Comparison of ENCODE assay signal across 13 mouse cellular contexts in the genomic region with DNA sequence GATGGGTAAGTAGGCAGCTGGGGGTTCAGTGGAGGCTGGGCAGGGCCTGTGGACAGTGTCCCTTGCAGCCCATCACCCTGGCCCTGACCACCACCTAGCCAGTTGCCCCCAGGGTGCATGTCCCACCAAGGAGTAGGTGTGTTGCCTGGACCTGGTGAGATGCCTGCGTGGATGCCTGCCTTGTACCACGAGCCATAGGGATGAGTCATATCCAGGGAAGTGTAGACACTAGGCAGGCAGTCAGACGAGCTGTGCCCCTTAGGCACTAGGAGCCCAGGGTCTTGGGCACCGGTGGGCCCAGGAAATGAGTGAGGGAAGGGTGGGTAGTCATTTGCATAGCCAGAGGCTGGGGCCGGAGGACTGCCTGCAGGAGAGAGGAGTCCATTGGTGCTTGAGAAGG. TPM values are rescaled to one million over a fixed set of nuclear protein-coding genes. Genes with fewer than 3 reads are reported as not detected.
DNase-seq lines count a peak whose midpoint lies in the region; ATAC-seq and TF ChIP-seq lines count a peak whose summit lies in the region.
"Had no signal": no experiment of that assay in that cellular context is flagged by ENCODE, and none has a peak within 500 bp of the region (broad histone marks: within the 10 kb centered on the region; RNA-seq: fewer than 3 reads in every experiment).

No protein-coding gene starts in this region.

- WGBS in hindbrain, embryonic 15.5 days, result 19% methylated on average over 5 of the region's 5 CpGs
- 21% methylated on average over 5 of the region's 5 CpGs for WGBS in hindbrain, embryonic 13.5 days
- WGBS in limb, embryonic 12.5 days, result 25% methylated on average over 5 of the region's 5 CpGs

- no peak for TF ChIP-seq CTCF in ES-Bruce4 (IDR thresholded peaks at IDR 0.05; ENCODE audit: low read depth, low read length)

- H3K27me3 ChIP-seq in hindbrain, embryonic 15.5 days, result peaks cover 35% of the 10 kb centered on the region
- peaks cover 76% of the 10 kb centered on the region for H3K27me3 ChIP-seq in hindbrain, embryonic 13.5 days
- no peaks in the 10 kb centered on the region for H3K27me3 ChIP-seq in ES-Bruce4 (ENCODE audit: control insufficient read depth, insufficient read depth, low read length, poor library complexity, severe bottlenecking)
- peaks cover 21% of the 10 kb centered on the region for H3K27me3 ChIP-seq in limb, embryonic 12.5 days

- H3K9ac ChIP-seq in hindbrain, embryonic 15.5 days, result no peak overlapping the region
- H3K9ac ChIP-seq in hindbrain, embryonic 13.5 days, result no peak overlapping the region; the same call in 1 of the 2 replicates
- peak overlapping the region; percentile 4; the same call in 1 of the 2 replicates for H3K9ac ChIP-seq in ES-Bruce4 (ENCODE audit: low read depth, poor library complexity, severe bottlenecking)
- H3K9ac ChIP-seq in limb, embryonic 12.5 days (replicated peaks), result no peak overlapping the region
- H3K9ac ChIP-seq: liver, embryonic 13.5 days had no signal

- 0 out of 2 replicates have a peak, but pooled peaks have one; percentile 24 for ATAC-seq in hindbrain, embryonic 15.5 days (ENCODE audit: low FRiP score, low read depth)
- ATAC-seq in hindbrain, embryonic 13.5 days (ENCODE audit: low FRiP score), result no peak
- no peak for ATAC-seq in limb, embryonic 12.5 days (ENCODE audit: insufficient number of reproducible peaks, insufficient read depth, low FRiP score, low TSS enrichment, low read depth)
- ATAC-seq: intestine, postnatal 0 days had no signal

- TF ChIP-seq POLR2A in ES-Bruce4 (IDR thresholded peaks at IDR 0.05; ENCODE audit: insufficient read depth, low read length), result no peak

- no peak overlapping the region for H3K4me3 ChIP-seq in hindbrain, embryonic 15.5 days
- no peak overlapping the region for H3K4me3 ChIP-seq in hindbrain, embryonic 13.5 days
- peak overlapping the region; percentile 55 for H3K4me3 ChIP-seq in ES-Bruce4 (ENCODE audit: low read depth, low read length)
- no peak overlapping the region for H3K4me3 ChIP-seq in limb, embryonic 12.5 days (replicated peaks)

- H3K36me3 ChIP-seq in hindbrain, embryonic 15.5 days, result no peaks in the 10 kb centered on the region
- H3K36me3 ChIP-seq in hindbrain, embryonic 13.5 days, result no peaks in the 10 kb centered on the region
- H3K36me3 ChIP-seq in ES-Bruce4 (ENCODE audit: control insufficient read depth, insufficient read depth, low read length, poor library complexity, severe bottlenecking), result no peaks in the 10 kb centered on the region
- H3K36me3 ChIP-seq in limb, embryonic 12.5 days, result no peaks in the 10 kb centered on the region
- H3K36me3 ChIP-seq: G1E; liver, embryonic 13.5 days had no signal

- H3K4me2 ChIP-seq in hindbrain, embryonic 15.5 days, result no peak overlapping the region
- H3K4me2 ChIP-seq in hindbrain, embryonic 13.5 days, result no peak overlapping the region
- peak overlapping the region; percentile 52 for H3K4me2 ChIP-seq in limb, embryonic 12.5 days

- no peak overlapping the region for H3K27ac ChIP-seq in hindbrain, embryonic 15.5 days (replicated peaks)
- H3K27ac ChIP-seq in hindbrain, embryonic 13.5 days, result no peak overlapping the region
- H3K27ac ChIP-seq in ES-Bruce4 (ENCODE audit: insufficient read depth, low read length), result no peak overlapping the region
- no peak overlapping the region for H3K27ac ChIP-seq in limb, embryonic 12.5 days
- H3K27ac ChIP-seq: liver, embryonic 13.5 days had no signal

- H3K4me1 ChIP-seq in hindbrain, embryonic 15.5 days (replicated peaks), result peaks cover 26% of the 10 kb centered on the region
- peaks cover 39% of the 10 kb centered on the region for H3K4me1 ChIP-seq in hindbrain, embryonic 13.5 days (replicated peaks)
- H3K4me1 ChIP-seq in ES-Bruce4 (ENCODE audit: control insufficient read depth, insufficient read depth, low read length), result no peaks in the 10 kb centered on the region
- H3K4me1 ChIP-seq in limb, embryonic 12.5 days (replicated peaks), result peaks cover 55% of the 10 kb centered on the region

- no peaks in the 10 kb centered on the region for H3K9me3 ChIP-seq in hindbrain, embryonic 15.5 days
- no peaks in the 10 kb centered on the region for H3K9me3 ChIP-seq in hindbrain, embryonic 13.5 days
- no peaks in the 10 kb centered on the region for H3K9me3 ChIP-seq in ES-Bruce4 (replicated peaks; ENCODE audit: control insufficient read depth, insufficient read depth, low read length, poor library complexity, severe bottlenecking)
- H3K9me3 ChIP-seq in limb, embryonic 12.5 days, result no peaks in the 10 kb centered on the region
- H3K9me3 ChIP-seq: liver, embryonic 13.5 days had no signal

- TF ChIP-seq EP300 in ES-Bruce4 (IDR thresholded peaks at IDR 0.05; ENCODE audit: insufficient read depth, low read depth, low read length), result no peak

- peak; percentile 65 for DNase-seq in 3T3-L1 (ENCODE audit: low read depth, low spot score)
- no peak for DNase-seq in c-Kit-positive CD71-positive TER-119-positive erythroid progenitor cells, embryonic 14.5 days (ENCODE audit: low spot score)
- DNase-seq in layer of hippocampus, adult 9-11 months, result no peak
- DNase-seq: cerebellum, adult 8-10 months; gastrocnemius, postnatal 25 days; liver, embryonic 13.5 days had no signal

RNA-seq across cellular contexts. Expression of a gene that starts 8.1 kb away (rescaled TPM):
- 0.57 and 0.71 TPM in 2 replicates for polyA plus RNA-seq in hindbrain, embryonic 15.5 days (2015; fragmentation: Nextera tagmentation; extraction: Ambion mirVana)
- polyA plus RNA-seq in hindbrain, embryonic 13.5 days (2015; fragmentation: Nextera tagmentation; extraction: Ambion mirVana), result 1.1 and 1.2 TPM in 2 replicates
- not detected in 2 replicates for polyA plus RNA-seq in ES-Bruce4 (2011; ENCODE audit: insufficient read depth, insufficient read length, low read depth, missing spikeins)
- polyA plus RNA-seq in limb, embryonic 12.5 days (2016; fragmentation: Nextera tagmentation; extraction: Ambion mirVana), result 3.1 and 4.3 TPM in 2 replicates
- polyA plus RNA-seq: G1E; large intestine, adult 2 months had no signal

RNA-seq across cellular contexts. Expression of a gene that starts 8.3 kb away (rescaled TPM):
- 36.8 and 37.9 TPM in 2 replicates for polyA plus RNA-seq in hindbrain, embryonic 15.5 days (2015; fragmentation: Nextera tagmentation; extraction: Ambion mirVana)
- polyA plus RNA-seq in hindbrain, embryonic 13.5 days (2015; fragmentation: Nextera tagmentation; extraction: Ambion mirVana), result 33.3 and 34.8 TPM in 2 replicates
- 196 and 252 TPM in 2 replicates for polyA plus RNA-seq in ES-Bruce4 (2011; ENCODE audit: insufficient read depth, insufficient read length, low read depth, missing spikeins)
- polyA plus RNA-seq in limb, embryonic 12.5 days (2016; fragmentation: Nextera tagmentation; extraction: Ambion mirVana), result 95.6 and 99.6 TPM in 2 replicates

RNA-seq across cellular contexts. Expression of a gene that starts 27.3 kb away (rescaled TPM):
- polyA plus RNA-seq in hindbrain, embryonic 15.5 days (2015; fragmentation: Nextera tagmentation; extraction: Ambion mirVana), result 92.6 and 94.2 TPM in 2 replicates
- polyA plus RNA-seq in hindbrain, embryonic 13.5 days (2015; fragmentation: Nextera tagmentation; extraction: Ambion mirVana), result 91.8 and 96.4 TPM in 2 replicates
- 38.6 and 48.8 TPM in 2 replicates for polyA plus RNA-seq in ES-Bruce4 (2011; ENCODE audit: insufficient read depth, insufficient read length, low read depth, missing spikeins)
- 117 and 120 TPM in 2 replicates for polyA plus RNA-seq in limb, embryonic 12.5 days (2016; fragmentation: Nextera tagmentation; extraction: Ambion mirVana)

RNA-seq across cellular contexts. Expression of a gene that starts 32.9 kb away (rescaled TPM):
- 460 and 473 TPM in 2 replicates for polyA plus RNA-seq in hindbrain, embryonic 15.5 days (2015; fragmentation: Nextera tagmentation; extraction: Ambion mirVana)
- 502 and 514 TPM in 2 replicates for polyA plus RNA-seq in hindbrain, embryonic 13.5 days (2015; fragmentation: Nextera tagmentation; extraction: Ambion mirVana)
- 233 and 309 TPM in 2 replicates for polyA plus RNA-seq in ES-Bruce4 (2011; ENCODE audit: insufficient read depth, insufficient read length, low read depth, missing spikeins)
- polyA plus RNA-seq in limb, embryonic 12.5 days (2016; fragmentation: Nextera tagmentation; extraction: Ambion mirVana), result 431 and 445 TPM in 2 replicates

RNA-seq across cellular contexts. Expression of a gene that starts 47.1 kb away (rescaled TPM):
- polyA plus RNA-seq in hindbrain, embryonic 15.5 days (2015; fragmentation: Nextera tagmentation; extraction: Ambion mirVana), result 3.4 and 4.0 TPM in 2 replicates
- 4.6 and 6.0 TPM in 2 replicates for polyA plus RNA-seq in hindbrain, embryonic 13.5 days (2015; fragmentation: Nextera tagmentation; extraction: Ambion mirVana)
- polyA plus RNA-seq in ES-Bruce4 (2011; ENCODE audit: insufficient read depth, insufficient read length, low read depth, missing spikeins), result 103 and 106 TPM in 2 replicates
- polyA plus RNA-seq in limb, embryonic 12.5 days (2016; fragmentation: Nextera tagmentation; extraction: Ambion mirVana), result 11.1 and 12.1 TPM in 2 replicates
